21 mouse cellular contexts compared by ENCODE assay signal in the genomic region with DNA sequence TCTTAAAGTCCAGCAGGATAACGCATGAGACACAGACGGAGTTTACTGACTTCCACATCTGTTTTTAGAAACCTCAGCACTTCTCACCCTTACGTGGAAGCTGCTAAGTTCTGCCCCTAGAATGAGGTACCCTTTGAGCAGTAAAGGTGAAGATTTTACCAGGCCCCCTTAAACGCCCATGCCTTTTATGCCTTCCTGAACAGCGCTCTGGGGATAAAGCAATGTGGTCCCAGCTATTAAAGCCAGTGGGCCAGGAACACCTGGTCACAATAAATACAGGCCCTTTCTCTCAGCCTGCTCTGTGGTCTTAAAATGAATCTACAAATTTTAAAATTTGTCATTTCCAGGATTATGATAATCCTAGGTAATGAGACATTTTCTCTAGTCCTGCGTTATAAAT.
"Had no signal": no experiment of that assay in that cellular context is flagged by ENCODE, and none has a peak within 500 bp of the region (broad histone marks: within the 10 kb centered on the region; RNA-seq: fewer than 3 reads in every experiment).

No protein-coding gene starts in this region.

- H3K9me3 ChIP-seq: limb, embryonic 13.5 days; liver, embryonic 12.5 days; liver, embryonic 15.5 days; lung, embryonic 15.5 days; midbrain, embryonic 10.5 days; midbrain, embryonic 13.5 days; neural tube, embryonic 13.5 days had no signal

- H3K27ac ChIP-seq: kidney, postnatal 0 days; layer of hippocampus, adult 2 months; limb, embryonic 13.5 days; liver, embryonic 12.5 days; liver, embryonic 15.5 days; lung, embryonic 15.5 days; midbrain, embryonic 10.5 days; midbrain, embryonic 13.5 days; neural tube, embryonic 13.5 days; stomach, postnatal 0 days had no signal

- H3K4me1 ChIP-seq: liver, embryonic 15.5 days; lung, embryonic 15.5 days; midbrain, embryonic 10.5 days; midbrain, embryonic 13.5 days had no signal

- H3K4me3 ChIP-seq: layer of hippocampus, adult 2 months; limb, embryonic 13.5 days; liver, embryonic 12.5 days; liver, embryonic 15.5 days; lung, embryonic 15.5 days; megakaryocyte, embryonic 14.5 days; midbrain, embryonic 10.5 days; midbrain, embryonic 13.5 days; myocyte; neural tube, embryonic 13.5 days had no signal

- DNase-seq: kidney, postnatal 25 days; layer of hippocampus, adult 9-11 months; liver; lung, adult 18-20 months; lung, postnatal 10 days; lung, postnatal 36 days; thymus, adult 2 months; thymus, postnatal 14 days; thymus, postnatal 4 days had no signal

- H3K27me3 ChIP-seq: limb, embryonic 13.5 days; liver, embryonic 12.5 days; liver, embryonic 15.5 days; lung, embryonic 15.5 days; megakaryocyte, embryonic 14.5 days; midbrain, embryonic 13.5 days; neural tube, embryonic 13.5 days had no signal

- H3K36me3 ChIP-seq: limb, embryonic 13.5 days; liver, embryonic 12.5 days; liver, embryonic 15.5 days; lung, embryonic 15.5 days; midbrain, embryonic 10.5 days; midbrain, embryonic 13.5 days; neural tube, embryonic 13.5 days had no signal
